Mouse (Mus musculus) midbrain, embryonic 10.5 days (tissue): ENCODE measurements around the gene Ccdc34. TPM values are rescaled to one million over a fixed set of nuclear protein-coding genes. Genes with fewer than 3 reads are reported as not detected.

Experiments
- DNase-seq: peaks from one replicate; pipeline ENCODE4 v3.0.0-alpha.2; 2017; ENCODE audit warnings: low spot score
- H3K27ac ChIP-seq: fragments of 300-500 bp; sonication (generic); replicated peaks from 2 replicates; pipeline ENCODE4 v1.5.1; 2016; ENCODE audit warnings: mild to moderate bottlenecking
- H3K27me3 ChIP-seq: fragments of 300-500 bp; sonication (generic); 2 replicates; pipeline ENCODE4 v1.6.1; 2016; ENCODE audit warnings: low read depth, mild to moderate bottlenecking; ENCODE audit not compliant: poor library complexity, severe bottlenecking
- H3K36me3 ChIP-seq: fragments of 300-500 bp; sonication (generic); 2 replicates; pipeline ENCODE4 v1.6.1; 2016; ENCODE audit warnings: mild to moderate bottlenecking, moderate library complexity
- H3K4me1 ChIP-seq: fragments of 300-500 bp; sonication (generic); 2 replicates; pipeline ENCODE4 v1.6.1; 2016
- H3K4me3 ChIP-seq: fragments of 300-500 bp; sonication (generic); 2 replicates; pipeline ENCODE4 v1.5.1; 2016; ENCODE audit warnings: mild to moderate bottlenecking, moderate library complexity
- H3K9me3 ChIP-seq: fragments of 300-500 bp; sonication (generic); replicated peaks from 2 replicates; pipeline ENCODE4 v1.6.1; 2016; ENCODE audit warnings: mild to moderate bottlenecking
- WGBS: fragments of 180-500 bp; shearing (Covaris S2); methylation state at CpG from one replicate; pipeline ENCODE4 v1.1.7; 2016; 5-methylcytosine and 5-hydroxymethylcytosine counted together
- polyA plus RNA-seq: library from polyadenylated mRNA; unstranded; fragments of >200 nt; fragmentation: Nextera tagmentation; extraction: Ambion mirVana; gene quantifications from 2 replicates; pipeline ENCODE4 v1.2.1, GENCODE M21; 2016

Ccdc34 gene
- polyA plus RNA-seq, 1 experiment from 2014 or later = 60.2 TPM

DNA sequence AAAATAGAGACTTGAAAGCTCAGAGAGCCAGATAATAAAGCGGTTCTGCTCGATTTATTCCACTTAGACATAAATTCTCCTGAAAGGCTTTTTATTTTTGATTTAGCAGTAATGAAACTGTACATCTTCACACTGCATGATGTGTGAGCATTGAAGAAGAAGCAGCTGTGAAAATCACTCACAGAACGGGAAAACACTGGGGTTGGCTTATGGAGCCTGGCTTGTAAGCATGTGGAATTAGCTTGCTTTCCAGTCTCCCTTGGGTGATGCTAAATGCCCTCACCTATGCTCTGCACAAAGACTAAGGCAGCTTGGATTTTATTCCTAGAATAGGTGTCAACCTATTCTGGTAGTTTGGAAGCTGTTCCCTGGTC is 198.1 kb downstream of the Ccdc34 start:
- WGBS = 91% methylated on average over 3 of the region's 3 CpGs
- DNase-seq = no peak
- H3K4me3 ChIP-seq = no peak overlapping the region
- H3K4me1 ChIP-seq = no peaks in the 10 kb centered on the region
- H3K9me3 ChIP-seq = no peaks in the 10 kb centered on the region
- H3K36me3 ChIP-seq = no peaks in the 10 kb centered on the region
- no peak overlapping the region for H3K27ac ChIP-seq
- H3K27me3 ChIP-seq = no peaks in the 10 kb centered on the region

DNA sequence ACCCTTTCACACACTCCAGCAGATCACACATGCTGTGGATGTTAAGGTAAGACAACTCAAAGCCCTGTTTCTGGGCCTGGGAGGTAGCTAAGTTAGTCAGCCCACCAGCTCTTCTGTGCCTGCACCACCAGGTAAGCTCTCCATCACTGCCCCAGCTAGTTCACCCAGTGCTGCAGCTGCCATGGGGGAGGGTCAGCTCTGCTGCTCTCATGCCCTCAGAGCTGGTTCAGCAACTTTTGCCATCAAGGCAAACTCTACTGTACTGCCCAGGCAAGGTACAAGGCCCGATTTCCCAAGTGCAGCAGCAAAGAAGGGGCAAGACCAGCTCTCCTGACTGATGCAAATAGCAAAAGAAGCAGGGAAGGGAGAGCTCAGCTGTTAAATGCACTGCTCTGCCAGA is 202.9 kb downstream of the Ccdc34 start:
- DNase-seq = no peak
- H3K36me3 ChIP-seq = no peaks in the 10 kb centered on the region
- no peaks in the 10 kb centered on the region for H3K4me1 ChIP-seq
- 94% methylated on average over 1 of the region's 1 CpGs for WGBS
- no peak overlapping the region for H3K27ac ChIP-seq
- no peak overlapping the region for H3K4me3 ChIP-seq
- no peaks in the 10 kb centered on the region for H3K9me3 ChIP-seq
- H3K27me3 ChIP-seq = no peaks in the 10 kb centered on the region

DNA sequence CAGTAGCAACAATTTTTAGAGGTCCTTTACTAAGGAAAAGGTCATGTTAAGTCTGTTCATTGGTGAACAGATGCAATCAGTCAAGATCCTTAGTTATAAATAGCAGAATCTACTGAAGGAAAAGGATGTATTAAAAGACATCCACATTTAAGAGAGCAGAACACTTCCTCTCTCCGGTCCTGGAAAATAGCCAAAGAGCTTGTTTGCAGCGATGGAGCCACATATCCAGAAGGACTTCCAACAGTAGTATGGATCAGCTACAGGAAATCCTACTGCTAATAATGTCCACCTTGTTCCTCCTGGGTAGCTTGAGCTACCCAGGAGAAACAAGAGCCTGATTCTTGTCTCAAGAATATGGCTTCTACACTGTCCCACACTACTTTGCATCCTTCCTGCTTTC is 205.2 kb downstream of the Ccdc34 start:
- Histone ChIP-seq H3K4me3 (no peak overlapping the region), H3K27ac (no peak overlapping the region), H3K9me3 (no peaks in the 10 kb centered on the region), H3K36me3 (no peaks in the 10 kb centered on the region), H3K4me1 (no peaks in the 10 kb centered on the region), H3K27me3 (no peaks in the 10 kb centered on the region)
- DNase-seq = no peak
- 97% methylated on average over 2 of the region's 2 CpGs for WGBS

Other genes with a start within 250 kb of the Ccdc34 start
- gene Lin7c, start 127.0 kb upstream of the Ccdc34 start, polyA plus RNA-seq = 101 and 121 TPM in 2 replicates
- gene Lgr4, start 100.2 kb upstream of the Ccdc34 start, polyA plus RNA-seq = 12.7 and 14.3 TPM in 2 replicates